Mouse (Mus musculus) right cerebral cortex, postnatal 10 days (tissue): ENCODE data around the gene Oser1.
"Not testable (repeated sequence)": the region's sequence is repeated elsewhere in the genome, so short reads cannot be mapped to it uniquely, and the experiment has no call there.

Source experiments
- DNase-seq, 2 experiments: peaks; one replicate each; pipeline ENCODE4 v3.0.0; 2021; ENCODE audit warnings: low spot score in 2 of 2

Gene Oser1

DNA sequence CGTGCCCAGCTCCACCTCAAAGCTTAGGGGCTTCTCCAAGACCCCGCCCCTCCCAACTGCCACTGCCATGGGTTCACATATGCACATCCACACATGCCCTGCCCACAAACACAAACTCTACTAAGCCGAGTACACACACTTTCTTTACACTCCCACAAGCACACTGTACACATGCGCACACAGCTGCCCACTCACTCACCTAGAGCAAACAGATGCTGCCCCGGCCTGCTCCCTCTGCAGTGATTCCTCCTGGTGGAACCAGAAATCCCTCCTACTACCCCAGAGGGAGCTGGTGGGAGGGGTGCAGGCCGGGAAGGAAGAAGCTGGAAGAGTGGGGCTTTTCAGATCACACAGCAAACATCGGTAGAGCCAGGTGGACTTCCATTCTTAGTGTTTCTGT lies 19.5 kb upstream of the Oser1 start:
- DNase-seq: no peak

DNA sequence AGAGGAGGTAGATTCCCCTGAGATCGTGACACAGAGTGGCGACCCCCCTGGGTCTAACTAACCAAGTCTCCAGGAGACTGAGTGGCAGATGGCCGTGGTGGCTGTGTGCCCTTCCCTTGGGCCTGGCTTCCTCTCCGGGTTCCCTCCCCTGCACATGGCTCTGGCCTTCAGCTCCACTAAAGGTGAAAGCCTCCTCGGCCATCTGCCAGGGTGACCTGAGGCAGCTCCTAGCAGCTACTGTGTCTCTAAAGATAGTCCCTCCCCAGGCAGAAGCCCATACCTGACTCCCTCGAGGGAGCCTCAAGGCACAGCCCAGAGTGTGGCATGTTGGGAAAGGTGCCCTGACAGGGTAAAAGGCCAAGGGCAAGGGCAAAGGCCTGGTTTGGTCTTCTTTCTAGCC lies 19.0 kb upstream of the Oser1 start:
- no peak for DNase-seq

DNA sequence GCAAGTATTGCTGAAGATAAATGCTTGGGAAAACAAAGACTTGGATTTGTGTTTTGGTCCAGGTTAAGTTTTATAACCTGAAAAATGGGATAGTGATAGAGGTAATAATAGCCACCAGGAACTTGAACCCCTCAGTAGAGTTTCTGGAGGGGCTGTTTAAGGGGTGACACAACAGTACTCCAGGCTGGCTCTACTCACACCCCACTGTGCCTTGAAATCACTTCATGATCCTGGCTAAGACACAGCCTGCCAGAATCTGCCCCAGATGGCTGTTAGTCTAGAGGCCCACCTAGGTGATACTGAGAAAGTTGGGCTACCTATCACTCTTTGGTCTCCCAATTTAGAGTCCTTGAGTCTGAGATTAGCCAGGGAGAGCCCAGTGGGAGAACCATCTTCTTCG lies 15.0 kb upstream of the Oser1 start:
- no peak for DNase-seq

DNA sequence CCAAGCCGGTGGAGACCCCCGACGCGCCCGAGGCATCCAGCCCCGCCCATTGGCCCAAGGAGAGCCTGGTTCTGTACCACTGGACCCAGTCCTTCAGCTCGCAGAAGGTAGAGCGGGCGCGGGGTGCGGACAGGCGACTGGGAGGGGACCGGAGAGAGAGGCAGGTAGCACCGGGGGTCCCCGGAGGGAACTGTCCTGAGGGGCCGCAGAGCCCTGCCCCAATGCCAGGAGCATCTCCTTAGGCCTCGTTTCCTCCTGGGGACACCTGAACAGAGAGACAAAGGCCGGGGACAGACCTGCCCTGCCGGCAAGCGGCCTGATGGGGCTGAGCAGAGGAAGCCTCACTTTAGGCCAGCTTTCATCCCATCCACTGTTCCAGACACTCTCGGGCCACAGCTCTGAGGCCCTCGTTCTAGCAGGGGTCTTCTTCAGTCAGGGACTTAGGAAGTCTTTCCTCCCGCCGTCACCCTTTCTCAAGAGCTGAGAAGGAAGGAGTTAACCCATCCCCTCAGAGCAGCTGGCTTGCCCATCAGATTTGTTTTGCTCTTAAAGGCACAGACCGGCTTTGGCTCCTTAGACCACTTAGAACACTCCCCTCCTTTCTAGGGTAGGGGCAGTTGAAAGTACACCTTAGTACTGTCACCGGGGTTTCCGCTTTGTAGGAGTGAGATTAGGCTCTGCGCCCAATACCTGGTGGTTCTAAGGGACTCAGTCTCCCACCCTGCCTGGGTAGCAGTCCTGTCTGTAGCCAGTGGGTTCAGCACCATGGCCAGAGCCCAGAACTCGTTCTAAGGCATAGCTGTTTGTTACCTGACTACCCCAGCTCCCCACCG lies 14.3 kb upstream of the Oser1 start:
- DNase-seq: peak in 1 of 2 experiments; percentile 48

DNA sequence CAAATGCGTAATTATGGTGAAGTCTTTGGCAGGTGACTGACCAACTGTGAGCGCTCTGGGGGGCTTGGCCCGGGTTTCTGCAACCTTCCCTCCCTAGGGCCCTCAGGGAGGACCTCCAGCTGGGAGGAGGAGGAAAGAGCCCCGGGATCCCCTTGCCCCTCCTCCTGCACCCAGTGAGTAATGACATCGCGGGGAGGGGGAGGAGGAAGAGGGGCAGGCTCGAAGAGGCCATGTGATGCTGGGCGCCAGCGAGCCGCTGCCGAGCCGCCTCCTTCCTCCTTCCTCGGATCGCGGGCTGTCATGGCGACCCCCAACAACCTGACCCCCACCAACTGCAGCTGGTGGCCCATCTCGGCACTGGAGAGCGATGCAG lies 13.7 kb upstream of the Oser1 start, which contains the start of gene Gdap1l1:
Gdap1l1 (plus strand) TSS at position 231 of the 373 bp plus-strand sequence.
- DNase-seq: peak; percentile 89 to 92

DNA sequence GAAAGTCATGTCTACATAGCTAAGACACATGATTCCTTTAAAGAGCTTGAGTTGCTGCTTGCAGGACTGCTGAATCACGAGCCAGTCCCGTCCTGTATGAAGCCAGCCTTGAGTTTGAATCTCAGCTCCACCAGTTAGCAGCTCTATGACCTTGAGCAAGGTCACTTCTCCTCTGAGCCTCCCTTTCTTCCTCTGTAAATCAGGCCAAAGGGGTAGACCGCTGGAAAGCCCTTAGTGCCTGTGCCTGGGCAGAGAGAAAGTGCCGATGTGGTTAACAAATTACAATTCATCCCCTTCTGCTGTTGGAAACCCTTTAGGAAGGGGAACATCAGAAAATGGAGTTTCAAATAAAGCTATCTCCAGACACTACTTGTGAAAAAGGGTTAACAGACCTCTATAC lies 13.3 kb upstream of the Oser1 start:
- no peak for DNase-seq

DNA sequence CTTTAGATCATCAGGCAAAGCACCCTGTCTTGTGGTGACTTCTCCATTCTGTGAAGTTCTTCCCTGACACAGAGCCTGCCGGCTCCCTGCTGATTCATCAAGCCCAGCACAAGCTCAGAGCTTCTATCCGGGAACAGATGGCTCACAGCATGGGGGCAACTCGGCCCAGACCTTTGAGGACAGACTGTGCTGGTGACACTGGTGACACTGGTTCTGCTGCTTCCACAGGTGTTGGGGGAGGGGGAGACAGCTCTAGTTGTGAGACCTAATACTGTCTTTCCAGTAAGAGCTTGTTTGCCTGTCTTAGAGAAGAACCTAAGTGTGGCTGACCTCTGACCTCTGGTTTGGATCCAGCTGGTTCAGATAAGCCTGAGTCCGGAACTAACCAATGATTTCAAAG lies 9.5 kb upstream of the Oser1 start:
- no peak for DNase-seq

DNA sequence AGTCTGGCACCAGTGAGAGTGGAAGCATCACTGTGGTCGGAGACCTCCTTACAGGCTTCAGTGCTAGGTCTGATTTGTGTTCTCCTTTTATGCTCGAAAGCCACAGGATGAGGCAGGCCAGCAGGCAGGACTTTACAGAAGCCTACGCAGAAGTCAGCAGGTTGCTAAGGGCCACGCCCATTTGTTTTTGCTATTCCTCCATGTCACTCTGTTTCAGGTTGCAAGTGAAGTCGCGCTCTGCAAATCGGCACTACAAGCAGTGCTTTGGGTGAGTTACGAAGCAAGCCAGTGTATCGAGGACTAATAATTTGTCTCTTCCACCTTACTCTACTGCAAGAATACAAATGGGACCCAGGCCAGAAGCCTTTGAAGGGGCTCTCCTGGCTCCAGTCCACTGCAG lies 6.8 kb upstream of the Oser1 start:
- no peak for DNase-seq

DNA sequence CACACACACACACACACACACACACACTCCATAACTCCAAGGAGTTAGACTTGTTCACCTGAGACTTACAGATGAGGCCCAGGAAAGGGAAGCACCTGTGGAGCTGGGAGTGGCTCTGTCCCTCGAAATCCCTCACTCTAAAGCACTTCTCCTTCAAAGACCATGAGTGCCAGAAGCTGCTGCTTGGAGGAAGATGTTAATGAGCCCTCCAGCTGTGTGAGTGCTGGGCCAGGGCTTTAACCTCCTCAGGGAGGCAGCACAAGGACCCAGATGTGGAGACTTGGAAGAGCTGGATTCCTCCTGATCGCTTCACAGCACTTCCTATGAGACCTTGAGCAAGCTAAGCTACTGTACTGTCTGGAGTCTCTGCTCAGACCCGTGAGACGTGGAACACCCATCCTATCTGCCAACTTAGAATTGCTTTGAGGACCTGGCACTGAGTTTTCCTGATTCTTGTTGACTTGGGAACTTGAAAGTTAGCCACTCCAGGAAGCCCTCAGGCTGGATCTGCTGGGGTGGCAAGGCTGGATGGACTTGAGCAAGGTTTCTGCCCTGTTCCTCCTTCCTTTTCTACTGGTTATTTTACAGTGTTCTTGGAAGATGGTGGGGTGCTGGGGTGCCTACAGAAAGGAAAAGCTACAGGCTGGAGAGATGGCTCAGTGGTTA lies 4.0 kb upstream of the Oser1 start:
- DNase-seq: no peak

DNA sequence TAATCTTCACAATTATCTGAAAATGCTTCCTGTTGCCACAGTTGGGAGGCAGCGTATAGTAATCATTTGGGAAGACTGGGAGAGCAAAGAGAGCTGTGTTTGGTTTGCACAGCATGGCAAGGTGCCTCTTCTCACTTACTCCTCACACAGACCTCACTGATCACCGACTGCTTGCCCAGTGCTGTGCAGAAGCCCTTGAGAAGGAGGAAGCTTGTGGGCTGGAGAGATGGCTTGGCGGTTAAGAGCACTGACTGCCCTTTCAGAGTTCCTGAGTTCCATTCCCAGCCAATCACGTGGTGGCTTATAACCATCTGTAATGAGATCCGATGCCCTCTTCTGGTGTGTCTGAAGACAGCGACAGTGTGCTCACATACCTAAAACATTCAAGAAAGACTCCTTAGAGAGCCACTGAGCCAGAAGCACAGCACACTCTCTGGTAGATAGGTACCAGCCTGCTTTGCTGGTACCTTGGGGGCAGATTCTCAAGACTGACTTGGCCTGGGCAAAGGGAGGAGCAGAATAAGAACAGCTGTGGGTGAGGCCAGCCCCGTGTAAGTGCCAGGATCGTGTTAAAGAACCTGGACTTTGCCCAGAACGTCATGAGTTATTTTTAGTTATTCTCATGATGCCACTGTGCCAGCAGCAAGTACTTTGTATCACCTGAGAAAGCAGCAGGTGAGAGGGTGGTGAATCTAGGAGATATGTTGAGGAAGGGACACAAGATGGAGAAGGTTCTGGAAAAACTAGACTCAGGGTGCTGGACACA lies 1.4 kb downstream of the Oser1 start:
- DNase-seq: no peak

DNA sequence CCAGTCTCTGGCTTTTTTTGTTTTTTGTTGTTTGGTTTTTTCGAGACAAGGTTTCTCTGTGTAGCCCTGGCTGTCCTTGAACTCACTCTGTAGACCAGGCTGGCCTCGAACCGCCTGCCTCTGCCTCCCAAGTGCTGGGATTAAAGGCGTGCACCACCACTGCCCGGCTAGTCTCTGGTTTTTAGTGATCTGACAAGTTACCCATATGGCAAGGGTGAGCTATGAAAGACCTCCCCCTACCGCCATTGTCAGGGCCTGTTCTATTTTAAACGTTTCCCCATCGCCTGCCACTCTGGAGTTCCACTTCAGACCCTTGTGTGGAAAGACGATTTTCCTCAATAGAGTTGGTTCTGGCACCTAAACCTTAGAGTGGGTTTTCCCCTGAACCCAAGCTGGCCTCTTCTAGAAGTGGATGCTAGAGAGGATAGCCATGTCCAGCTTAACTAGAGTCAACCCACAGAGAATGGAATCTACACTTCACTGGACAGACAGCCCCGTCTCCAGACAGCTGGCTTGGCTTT lies 4.1 kb downstream of the Oser1 start:
- no peak for DNase-seq

DNA sequence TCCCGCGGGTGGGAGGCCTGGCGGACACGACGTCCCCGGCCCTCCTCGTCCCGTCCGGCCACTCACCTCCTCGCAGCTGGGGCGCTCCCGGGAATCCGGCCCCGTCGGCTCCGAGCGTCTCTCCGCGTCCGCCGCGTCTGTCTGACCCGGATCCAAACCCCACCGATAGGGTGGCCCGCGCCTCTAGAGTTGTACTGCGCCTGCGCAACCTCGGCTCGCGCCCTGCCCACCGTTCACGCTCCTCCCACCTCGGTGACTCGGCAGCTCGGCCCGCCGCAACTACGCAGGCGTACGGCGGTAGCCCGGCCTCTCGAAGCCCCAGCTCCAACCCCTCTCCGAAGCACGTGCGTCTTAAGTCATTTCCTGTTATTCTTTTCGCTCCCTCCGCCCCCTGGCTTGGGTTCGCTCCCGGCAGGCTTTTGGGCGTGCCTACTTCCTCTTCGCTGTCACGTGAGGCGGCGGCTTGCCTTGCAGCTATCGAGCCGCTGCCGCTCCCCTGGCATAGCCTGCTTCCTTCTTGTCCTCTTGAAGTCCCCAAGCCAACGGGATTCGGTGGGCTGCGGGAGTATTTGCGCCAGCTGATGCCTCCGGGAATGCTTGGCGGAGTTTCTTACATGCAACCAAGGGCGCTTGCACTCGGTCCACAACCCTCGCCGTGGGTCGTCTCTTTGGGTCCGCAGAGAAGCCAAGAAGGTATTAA lies 5.0 kb downstream of the Oser1 start:
- peak; percentile 100 for DNase-seq

DNA sequence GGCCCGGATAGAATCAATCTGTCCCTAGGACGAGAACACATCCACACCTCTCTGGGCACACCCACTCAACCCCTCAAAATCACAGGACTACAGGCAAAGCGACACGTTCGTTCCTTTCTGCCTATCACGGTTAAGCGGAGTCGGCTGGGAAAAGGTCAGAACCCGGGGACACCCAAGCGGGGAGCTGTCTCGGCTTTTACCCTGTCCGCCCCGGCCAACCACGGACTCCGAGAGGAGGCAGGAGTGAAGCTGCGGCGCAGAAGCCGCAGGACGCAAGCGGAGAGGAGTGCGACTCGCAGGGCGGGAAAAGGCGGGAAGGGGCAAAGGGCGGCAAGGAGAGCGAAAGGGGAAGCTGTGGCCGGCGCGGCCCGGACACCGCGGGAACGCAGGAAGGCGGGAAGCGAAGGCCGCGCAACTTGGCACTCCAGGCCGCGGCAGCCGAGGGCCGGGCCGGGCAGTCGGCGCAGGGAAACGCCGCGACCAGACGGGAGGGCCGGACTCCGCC lies 5.6 kb downstream of the Oser1 start:
- DNase-seq: peak; percentile 61 to 62

DNA sequence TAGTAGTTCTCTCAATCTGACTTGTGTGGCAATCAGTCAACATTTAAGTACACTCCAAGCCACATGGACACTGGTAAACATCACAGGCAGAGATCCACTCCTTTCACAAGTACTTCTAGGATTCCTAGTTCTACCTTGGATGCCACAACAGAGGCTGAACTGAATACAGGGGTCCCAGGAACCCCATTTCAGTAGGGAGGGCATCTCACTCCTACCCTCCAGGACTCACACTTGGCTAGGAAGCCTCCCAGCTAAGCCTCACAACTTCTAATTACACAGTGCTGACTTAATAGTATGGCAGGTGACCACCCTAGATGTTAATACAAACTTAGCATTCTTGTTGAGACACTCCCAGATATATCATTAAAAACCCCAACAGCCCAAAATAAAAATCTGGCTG lies 6.7 kb downstream of the Oser1 start:
- DNase-seq: no peak

DNA sequence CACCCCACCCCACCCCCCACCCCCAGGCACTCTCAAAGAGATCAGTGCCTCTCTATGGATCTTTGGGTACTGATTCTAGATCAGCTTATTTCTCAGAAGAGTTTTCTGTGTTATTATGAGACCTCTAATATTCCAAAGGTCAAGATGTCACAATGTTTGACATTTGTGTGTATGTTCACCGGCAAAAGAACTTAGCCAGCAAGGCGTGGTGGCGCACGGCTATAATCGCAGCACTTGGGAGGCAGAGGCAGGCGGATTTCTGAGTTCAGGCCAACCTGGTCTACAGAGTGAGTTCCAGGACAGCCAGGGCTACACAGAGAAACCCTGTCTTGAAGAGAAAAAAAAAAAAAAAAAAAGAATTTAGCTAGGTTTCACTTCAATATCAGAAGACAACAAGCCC lies 7.5 kb downstream of the Oser1 start:
- no peak for DNase-seq

DNA sequence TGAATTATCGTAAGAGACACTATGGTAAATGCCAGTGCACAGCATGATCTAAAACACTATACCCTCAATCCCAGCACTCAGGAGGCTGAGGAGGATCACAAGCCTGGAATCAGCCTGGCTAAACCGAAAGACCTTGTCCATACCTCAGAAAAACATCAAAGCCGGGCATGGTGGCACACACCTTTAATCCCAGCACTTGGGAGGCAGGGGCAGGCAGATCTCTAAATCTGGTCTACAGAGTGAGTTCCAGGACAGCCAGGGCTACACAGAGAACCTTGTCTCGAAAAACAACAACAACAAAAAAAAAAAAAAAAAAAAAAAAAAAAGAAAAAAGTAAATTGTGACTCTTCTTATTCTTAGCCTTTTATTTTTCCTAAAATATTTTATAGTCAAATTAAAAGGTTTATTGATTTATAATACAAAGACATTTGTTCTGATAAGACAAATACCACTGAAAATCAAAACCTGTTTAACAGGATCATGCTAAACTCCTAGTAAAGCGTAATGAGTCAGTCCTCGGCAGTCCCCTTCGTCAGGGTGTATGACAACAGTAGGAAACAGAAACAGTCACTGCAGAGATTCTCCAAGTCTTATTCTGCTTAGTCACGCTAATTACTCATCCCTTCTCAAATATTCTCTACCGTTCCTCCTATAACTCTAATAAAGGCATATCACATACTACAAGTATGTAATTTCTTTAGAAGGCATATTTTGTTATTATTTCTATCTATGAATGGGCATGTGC lies 11.5 kb downstream of the Oser1 start:
- DNase-seq: no peak

DNA sequence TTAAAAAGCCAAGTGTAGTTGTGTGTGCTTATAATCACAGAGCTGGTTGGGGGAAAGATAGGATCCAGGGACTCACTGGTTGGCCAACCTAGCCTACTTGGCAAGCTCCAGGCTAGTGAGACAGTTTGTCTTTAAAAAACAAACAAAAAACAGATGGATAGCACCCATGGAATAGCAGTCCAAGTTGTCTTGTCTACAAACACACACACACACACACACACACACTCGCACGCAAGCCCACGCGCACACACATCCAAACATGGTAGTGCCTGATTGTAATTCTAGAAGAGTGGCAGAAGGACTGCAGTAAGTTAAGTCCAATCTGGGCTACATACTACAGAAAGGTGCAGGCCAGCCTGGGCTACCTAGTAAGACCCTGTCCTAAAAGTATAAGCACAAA lies 12.1 kb downstream of the Oser1 start:
- DNase-seq: no peak

DNA sequence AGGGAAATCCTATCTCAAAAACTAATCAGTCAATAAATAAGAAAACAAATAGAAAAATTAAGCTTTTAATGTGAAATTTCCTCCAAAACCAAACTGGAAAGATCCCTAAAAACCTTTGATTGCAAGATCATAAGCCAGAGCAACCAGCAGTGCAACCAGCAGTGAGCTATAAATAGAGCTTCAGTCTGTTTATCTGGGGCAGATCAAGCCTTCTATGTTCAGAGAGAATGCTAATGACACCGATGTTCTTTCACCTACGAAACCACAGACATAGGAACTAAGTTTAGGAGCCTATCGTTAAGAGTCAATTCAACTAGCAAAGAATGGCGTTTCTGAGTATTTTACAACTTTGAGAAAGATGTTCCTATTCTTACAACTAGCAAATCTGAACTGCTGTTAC lies 12.7 kb downstream of the Oser1 start:
- DNase-seq: no peak

DNA sequence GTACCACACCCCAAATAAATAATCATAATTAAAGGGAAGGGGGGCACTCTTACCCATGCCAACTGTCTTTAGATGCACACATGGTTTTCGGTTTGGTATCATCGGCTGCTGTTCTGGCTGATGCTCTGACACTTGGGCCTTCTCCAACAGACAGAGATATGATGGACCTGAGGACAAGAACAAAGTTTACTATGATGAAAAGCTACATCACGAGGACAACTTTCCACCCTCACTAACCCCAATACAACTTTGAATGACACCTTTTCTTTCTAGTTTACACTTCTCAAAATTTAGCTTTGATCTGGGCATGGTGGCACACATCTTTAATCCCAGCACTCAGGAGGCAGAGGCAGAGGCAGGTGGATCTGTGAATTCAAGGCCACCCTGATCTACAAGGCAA lies 13.2 kb downstream of the Oser1 start:
- not testable (repeated sequence) for DNase-seq

DNA sequence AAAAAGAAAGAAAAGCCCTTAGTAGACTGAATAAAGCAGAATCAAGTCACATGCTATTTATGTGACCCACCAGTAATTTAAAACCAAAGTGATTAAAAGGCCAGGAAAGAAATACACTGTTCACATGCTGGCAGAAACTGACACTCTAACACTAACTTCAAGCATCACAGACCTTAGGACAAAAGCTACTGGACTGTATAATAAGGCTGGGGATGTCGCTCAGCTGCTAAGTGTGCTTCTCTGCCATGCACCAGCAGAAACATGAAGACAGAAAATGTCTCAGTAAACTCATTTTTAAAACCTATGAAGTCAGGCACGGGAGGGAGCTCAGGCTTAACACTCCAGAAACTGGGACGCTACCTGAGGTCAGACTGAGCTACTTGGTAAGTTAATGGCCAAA lies 14.3 kb downstream of the Oser1 start:
- no peak for DNase-seq
